Mouse (Mus musculus) stomach, postnatal 0 days (tissue): Measurements from ENCODE around the gene Ms4a4b.

Source experiments
- CTCF ChIP-seq: IDR thresholded peaks from 2 replicates; pipeline ENCODE4 v1.5.1; 2016; ENCODE audit warnings: antibody characterized with exemption, low read depth, mild to moderate bottlenecking, moderate library complexity
- EP300 ChIP-seq: optimal IDR thresholded peaks from 2 replicates; pipeline ENCODE3; 2016; ENCODE audit warnings: antibody characterized with exemption

DNA sequence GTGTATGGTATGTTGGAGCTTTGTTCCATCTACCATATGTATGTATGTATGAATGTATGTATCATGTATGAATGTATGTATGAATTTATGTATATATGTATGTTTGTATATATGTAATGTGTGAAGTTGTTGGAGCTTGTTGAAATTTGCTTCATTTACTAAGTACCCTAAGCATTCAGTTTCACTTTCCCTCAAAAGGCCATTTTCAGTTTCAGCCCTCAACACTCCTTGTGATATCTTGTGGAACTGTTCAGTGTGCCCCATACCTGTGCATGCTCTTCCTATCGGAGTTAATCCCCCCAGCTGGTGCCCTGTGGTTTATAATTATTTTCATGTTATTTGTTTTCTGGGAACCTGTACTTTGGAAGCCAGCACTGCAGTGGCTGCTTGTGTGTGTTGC, 34.8 kb upstream of the Ms4a4b start:
- TF ChIP-seq CTCF (no peak), EP300 (no peak)
